Mouse (Mus musculus): ENCODE results near the gene Dchs1. TPM values are rescaled to one million over a fixed set of nuclear protein-coding genes. Genes with fewer than 3 reads are reported as not detected.

The Dchs1 gene
- total RNA-seq, 4 experiments from 2014 or later = 9.1 to 10.2 (median 9.5) TPM

DNA sequence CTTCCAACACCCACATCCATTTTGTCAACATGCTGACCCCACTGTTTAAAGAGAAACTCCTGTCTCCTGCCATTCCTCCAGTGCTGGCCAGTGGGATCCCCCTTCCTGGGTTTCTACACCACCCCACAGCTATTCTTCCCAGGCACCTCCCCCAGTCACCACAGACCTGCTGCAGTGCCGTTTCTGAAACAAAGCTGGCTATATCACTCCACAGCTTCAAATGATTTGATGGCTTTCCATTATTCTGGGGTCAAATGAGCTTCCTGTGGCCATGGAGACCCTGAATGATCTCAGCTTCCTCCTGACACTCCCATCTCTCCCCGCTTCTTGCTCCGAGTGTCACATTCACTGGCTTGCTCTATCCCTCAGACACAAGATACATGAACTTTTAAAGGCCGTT lies 2.9 kb downstream of the Dchs1 start:
- DNase-seq (ENCODE audit: low spot score in 2 of 2) = no peak

DNA sequence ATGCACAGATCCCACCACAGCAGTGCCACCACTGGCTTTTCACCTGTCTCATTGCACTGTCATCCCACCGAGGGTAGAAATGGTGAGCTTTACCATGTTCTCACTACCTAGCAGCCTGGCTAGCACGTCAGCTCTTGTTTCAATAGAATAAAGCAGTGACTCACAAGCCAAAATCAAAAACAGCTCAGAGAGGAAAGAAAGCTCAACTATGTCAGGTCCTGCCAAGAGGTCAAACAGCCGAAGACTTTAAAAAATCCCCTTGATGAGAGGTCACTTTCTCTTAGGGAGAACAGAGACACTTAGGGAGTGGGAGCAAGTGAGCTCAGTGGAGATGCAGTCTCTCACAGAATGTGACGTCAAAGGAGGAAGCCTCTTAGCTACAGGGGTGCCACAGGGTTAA lies 3.6 kb downstream of the Dchs1 start:
- DNase-seq (ENCODE audit: low spot score in 2 of 2) = no peak

DNA sequence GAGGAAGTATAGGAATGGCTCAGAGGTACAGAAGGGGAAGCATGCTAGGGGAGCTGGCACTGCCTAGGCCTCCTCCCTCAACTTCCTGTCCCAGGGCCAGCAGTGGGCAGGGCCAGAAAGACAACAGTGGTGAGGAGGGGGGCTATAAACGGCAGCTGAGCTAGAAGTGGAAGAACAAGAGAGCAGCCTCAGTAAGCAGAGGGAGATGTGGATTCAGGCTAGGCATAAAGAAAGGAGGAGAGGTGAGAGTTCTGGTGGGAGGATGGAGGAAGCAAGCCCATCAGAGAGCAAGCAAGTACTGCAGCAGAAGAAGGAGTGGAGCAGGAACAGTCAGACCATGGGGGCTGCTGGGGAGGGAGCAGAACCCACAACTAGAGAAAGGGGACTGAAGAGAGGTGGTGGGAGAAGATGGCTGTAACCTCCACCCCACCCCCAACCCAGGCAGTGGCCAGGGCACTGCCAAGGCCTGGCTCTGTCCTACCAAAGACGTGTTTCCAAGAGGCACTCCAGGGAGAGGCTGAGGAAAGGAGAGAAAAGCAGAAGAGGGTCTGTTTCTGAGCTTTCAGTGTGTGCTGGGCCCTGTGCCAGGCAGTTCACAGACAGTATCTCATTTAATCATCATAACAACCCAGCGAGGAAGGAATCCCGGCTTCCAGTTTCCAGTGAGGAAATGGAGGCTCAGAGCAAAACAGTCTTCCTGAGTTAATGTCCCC lies 8.7 kb downstream of the Dchs1 start:
- no peak for DNase-seq (ENCODE audit: low spot score in 2 of 2)

DNA sequence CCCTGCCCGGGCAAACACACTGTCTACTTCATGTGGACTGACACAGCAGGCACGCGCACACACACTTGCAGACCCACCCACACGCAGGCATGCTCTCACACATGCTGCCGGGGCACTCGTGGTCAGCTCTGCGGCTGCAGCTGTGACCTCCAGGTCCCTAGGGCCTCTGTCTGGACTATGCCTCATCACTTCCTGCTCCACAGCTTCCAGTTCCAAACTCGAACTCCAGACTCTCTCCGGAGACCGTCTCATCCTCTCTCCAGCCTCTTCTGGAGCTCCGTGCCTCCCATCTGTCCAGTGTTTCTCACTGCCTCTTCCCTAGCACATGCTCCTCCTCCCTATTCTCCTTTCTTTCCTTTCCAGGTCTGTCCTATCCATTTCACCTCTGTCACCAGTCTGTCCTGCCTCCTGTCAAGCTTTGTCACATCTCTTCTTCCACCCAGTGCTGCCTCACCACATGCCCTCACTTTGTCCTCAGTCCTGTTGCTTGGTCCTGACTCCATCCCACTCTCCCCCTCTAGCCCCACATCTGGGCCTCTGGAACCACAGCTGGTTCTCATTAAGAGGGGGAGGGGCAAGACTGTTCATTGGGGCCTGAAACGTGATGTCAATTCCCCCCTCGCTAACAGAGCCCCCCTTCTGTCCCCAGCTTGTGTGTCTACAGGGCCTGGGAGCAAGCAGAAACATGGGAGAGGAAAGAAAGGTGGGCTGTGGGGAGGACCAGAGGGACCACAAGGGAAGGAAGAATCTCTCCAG lies 9.5 kb downstream of the Dchs1 start:
- no peak for DNase-seq (ENCODE audit: low spot score in 2 of 2)

DNA sequence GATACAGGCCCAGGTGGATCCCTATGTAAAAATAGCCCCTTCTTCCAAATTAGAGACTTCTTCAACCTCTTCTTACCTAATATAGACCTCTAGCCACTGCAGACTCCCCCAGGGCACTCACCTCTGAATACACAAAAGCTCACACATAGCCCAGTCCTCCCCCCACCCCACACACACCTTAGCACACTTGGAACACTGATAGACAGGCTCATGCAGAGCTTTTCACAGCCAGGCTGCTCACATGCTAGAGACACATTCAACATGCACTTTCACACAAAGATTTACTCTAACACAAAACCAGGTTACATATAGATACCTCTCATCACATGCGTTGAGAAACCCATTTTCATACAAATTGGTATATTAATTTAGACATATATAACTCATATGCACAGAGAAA lies 10.1 kb downstream of the Dchs1 start:
- DNase-seq (ENCODE audit: low spot score in 2 of 2) = no peak

DNA sequence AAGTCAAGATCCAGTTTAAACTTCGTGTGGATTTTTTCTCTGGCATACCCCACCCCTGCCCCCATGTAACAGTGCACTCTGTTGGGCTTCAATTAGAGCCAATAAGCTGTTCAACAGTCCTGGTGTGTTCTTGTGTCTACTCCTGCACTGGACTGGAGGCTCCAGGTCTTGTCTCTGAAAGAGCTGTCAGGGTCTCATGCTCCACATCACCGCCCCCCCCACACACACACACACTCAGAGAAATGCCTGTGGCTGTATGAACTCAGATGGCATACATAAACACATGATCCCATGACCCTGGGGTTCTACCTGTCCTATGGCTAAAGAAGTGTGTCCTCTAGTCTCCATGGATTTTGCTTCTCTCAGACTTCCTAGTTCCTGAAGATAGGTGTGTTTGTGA lies 11.4 kb downstream of the Dchs1 start:
- no peak for DNase-seq (ENCODE audit: low spot score in 2 of 2)

DNA sequence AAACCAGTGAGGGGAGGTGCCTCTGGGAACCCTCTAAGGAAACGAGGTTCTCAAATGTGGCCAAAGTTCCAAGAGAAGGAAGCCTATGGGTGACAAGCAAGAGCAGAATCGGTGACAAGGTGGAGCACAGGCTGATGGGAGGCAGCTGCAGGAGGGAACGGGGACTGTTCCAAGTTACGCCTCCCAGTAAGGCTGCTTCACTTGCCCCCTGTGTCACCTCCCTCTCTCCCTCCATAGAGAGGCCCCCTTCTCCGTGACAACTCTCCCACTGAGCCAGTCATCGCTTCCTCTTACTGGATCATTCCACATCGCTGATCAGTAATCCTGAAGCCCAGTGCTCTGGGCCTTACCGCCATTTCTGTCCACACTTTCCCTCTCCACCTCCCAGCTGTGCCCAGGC lies 12.8 kb downstream of the Dchs1 start:
- DNase-seq (ENCODE audit: low spot score in 2 of 2) = no peak

DNA sequence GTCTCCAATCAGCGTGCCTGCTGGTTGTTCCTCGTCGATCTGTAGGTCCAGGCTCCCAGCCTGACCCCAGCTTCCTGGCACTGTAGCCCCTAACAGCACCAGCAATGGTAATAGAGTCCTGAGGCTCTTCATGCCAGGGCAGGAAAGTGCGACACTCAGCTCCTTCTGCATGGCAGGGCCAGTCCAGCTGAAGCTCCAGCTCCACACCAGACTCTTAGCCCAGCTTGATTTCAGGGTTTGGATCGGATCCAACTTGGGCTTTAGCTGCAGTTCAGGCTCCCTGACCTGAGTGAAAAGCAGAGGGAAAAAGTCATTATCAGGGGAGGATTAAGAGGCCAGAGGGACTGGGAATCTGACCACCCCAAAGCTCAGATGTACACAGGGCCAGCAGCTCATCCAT lies 14.4 kb downstream of the Dchs1 start:
- no peak for DNase-seq (ENCODE audit: low spot score in 2 of 2)

DNA sequence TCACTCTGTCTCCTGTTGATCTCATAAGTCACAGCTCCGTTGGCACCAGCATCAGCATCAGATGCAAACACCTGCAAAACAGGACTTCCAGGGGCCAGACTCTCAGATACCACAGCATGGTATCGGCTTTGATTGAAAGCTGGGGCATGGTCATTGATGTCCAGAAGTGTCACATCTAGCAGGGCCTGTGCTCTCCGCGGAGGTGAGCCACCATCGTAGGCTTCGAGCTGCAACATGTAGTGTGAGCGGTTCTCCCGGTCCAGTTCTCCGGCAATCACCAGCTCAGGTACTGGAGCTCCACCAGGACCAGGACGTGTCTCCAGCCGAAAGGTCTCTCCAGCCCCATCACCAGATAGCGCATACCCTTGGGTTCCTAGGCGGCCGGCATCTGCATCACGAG lies 15.1 kb downstream of the Dchs1 start:
- no peak for DNase-seq (ENCODE audit: low spot score in 2 of 2)

DNA sequence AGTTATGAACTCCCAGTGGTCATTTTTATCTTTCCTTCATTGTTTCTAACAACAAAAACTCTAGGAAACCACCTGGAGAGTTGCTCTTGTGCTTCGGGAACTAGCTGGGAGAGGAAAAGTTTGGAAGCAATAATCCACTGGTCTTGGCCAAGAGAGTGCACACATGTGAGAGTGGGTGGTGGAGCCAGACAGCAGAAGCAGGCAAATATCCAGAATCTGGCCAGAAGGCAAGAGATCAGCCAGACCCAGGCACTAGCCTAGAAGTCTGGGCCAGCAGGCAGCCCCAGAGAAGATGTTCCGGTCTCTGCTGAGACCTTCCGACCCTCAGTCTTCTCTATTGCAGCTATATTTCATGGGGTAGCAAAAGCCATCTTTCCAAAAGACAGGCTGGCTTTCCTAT lies 17.5 kb downstream of the Dchs1 start:
- no peak for DNase-seq (ENCODE audit: low spot score in 2 of 2)

DNA sequence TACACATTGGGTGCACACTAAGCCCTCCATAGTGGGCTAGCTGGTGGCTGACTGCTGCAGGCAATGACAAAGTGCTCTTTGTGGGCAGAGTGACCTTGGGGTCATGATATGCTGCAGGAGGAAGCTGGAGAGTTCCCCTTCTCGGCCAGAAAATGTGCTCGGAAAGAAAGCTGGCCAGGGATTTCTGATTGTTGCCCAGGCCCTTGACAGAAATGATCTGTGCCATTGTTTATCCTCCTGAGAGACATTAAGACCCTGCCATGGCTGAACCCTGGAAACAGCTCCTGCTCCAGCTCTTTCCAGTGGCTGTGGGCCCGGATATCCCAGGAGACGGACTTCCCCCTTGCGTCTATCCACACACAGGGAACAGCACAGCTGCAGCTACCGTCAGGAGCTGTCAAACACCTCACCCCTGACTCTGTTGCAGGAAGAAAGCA lies 19.7 kb downstream of the Dchs1 start:
- no peak for DNase-seq (ENCODE audit: low spot score in 2 of 2)

DNA sequence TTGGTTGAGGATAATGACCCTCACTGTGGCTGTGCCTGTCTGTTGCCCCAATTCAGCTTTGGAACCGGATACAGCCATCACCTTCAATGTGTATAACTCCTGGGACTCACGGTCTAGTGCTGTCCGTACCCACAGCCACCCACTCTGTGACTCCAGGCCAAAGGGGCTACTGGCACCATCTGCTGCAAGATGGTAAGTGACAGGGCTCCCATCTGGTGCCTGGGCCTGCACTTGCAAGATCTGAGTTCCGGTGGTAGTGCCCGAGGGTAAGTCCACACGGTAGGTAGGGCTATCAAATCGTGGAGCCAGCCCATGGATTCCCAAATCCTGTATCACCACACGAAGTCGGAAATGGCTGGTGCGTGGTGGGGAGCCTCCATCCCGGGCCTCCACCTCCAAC lies 23.1 kb downstream of the Dchs1 start:
- DNase-seq (ENCODE audit: low spot score in 2 of 2) = no peak

DNA sequence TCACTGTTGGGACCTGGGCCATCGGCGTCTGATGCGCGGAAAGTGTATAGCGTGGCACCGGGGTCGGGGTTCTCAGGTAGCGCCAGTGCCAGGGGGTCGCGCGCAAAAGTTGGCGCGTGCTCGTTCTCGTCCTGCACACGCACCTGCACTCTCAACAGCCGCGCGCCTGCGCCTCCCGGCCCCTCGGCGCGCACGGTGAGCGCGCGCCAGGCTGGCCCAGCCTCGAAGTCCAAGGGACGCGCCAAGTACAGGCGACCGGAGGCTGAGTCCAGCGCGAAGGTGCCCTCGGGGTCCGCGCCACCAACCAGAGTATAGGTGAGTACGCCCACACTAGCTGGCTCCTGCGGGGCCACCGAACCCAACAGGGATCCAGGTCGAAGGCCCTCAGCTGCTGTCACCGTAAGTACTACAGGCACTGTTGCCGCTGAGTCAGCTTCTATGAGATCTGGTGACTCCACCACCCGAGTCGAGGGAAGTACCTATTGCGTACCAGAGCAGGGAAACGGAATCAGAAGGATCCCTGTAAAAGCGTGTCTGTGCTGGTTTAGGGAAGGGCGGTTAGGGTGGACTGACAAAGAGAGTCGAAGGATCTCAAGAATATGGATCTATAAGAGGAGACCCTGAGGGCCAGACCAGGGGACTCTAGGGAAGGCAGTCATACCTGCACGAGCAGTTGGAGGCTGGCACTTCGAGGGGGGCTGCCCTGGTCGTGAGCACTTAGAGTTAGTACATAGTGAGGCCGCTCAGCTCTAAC lies 24.8 kb downstream of the Dchs1 start:
- no peak for DNase-seq (ENCODE audit: low spot score in 2 of 2)

DNA sequence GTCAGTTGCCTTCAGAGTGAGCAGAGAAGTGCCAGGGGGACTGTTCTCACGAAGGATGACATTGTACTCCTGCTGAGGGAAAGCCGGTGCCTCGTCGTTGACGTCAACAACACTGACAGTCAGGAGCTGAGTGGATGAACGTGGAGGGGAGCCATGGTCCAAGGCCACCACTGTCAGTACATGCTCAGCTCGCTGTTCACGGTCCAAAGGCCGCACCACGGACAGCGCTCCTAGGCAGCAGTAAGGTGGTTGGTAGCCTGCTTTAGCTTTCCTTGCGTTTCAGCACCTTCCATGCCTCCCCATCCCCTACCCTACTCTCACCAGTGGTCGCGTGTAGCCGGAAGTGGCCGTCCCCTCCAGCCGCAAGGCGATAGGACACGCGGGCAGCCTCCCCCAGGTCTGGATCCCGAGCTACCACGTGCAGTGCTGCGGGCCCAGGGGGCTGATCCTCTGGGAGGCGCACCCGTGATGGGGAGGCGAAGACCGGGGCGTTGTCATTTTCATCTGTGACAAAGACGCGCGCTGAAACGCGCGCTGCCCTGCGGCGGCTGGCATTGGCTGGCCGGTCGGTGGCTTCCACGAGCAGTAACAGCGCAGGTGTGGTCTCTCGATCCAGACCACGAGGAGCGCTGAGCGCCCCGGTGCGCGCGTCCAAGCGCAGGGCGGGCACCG lies 25.5 kb downstream of the Dchs1 start:
- no peak for DNase-seq (ENCODE audit: low spot score in 2 of 2)

DNA sequence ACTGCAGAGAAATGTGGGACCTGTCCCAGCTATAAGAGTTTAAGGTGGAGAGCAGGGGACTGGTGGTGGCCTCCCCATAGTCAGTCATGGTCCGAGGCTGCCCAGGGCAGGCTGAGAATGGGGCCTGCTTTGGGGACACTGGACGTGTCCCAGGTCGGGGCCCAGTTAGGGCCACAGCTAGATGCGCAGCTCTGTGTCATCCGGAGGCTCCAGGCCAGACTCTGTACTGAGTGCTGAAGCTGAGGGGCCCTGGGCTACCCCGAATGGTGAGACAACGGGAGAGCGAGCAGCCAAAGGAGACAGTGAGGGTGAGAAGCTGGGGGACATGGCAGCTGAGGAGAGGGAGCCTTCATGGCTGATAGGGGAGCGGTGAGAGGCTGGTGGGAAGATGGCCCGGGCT lies 34.2 kb downstream of the Dchs1 start:
- DNase-seq (ENCODE audit: low spot score in 2 of 2) = no peak

DNA sequence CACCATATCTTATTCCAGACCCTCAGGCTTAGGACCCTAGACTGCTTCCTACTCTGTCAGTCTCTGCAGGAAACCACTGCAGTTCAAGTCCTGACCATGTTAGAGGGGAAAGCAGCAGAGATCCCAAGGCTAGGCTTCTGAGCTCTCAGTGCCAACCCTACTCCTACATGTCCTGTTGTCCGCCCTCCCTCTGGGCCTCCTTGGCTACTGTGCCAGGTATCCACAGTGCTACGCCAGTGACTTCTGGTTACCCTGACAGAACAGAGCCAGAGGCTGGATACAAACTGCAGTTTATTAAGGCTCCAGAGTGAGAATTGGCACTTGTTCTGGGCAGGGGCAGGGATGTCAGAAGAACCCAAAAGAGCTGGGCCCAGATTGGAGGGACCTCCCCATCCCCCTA lies 34.7 kb downstream of the Dchs1 start:
- no peak for DNase-seq (ENCODE audit: low spot score in 2 of 2)

DNA sequence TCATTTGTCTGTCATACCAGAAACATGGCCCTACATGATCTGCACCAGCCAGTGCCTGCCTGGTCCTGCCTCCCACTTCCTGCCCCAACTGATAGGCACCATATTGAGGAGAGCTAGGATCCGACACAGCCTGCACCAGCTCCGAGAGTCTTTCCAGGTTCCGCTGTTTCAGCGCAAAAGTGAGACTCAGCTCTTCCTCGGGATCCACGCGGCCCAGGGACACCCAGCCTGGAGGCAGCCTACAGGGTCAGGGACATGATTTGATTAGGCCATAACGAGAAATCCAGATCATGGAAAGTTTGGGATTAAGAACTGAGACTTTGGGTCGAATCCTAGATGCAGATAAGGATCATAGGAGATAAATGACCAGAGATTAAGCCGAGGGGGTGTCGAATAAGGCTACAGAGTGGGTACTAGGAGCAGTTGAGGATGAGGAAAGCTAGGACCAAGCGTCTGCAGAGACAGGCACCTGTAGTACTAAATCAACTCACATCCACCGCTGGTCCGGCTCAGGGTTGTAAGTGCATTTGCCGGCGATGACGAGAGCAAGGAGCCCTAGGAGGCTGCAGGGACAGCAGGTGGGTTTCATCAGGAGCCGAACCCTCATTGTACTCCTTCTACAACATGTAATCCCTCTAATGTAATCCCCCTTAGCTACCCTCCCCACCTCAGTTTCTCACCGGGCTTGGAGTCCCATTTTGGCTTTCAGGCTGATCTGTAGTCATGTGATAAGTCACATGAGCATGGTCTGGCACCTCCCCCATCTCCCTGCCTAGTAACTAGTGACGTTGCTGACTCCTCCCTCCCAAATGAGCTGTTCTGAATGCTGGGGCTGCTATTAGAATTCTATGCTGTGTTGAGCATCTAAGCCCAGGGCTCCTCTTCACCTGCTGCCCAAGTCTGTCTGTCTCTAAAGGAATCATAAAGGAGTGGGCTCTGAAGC lies 35.7 kb downstream of the Dchs1 start, which contains the start of gene Tpp1:
Gene Tpp1 (minus strand): TSS at position 745 of the 943 bp plus-strand sequence.
- DNase-seq (ENCODE audit: low spot score in 2 of 2) = peak; percentile 83 to 95

DNA sequence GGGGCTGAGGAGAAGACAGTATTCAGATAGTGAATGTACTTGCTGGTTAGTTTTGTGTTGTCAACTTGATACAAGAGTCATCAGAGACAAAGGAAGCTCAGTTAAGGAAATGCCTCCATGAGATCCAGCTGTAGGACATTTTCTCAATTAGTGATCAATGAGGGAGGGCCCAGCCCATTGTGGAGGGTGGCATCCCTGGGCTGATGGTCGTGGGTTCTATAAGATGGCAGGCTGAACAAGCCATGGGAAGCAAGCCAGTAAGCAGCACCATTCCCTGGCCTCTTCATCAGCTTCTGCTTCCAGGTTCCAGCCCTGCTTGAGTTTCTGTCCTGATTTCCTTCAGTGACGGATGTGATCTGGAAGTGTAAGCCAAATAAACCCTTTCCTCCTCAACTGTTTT lies 39.7 kb downstream of the Dchs1 start:
- peak in 1 of 2 experiments; percentile 4 for DNase-seq (ENCODE audit: low spot score in 2 of 2)

DNA sequence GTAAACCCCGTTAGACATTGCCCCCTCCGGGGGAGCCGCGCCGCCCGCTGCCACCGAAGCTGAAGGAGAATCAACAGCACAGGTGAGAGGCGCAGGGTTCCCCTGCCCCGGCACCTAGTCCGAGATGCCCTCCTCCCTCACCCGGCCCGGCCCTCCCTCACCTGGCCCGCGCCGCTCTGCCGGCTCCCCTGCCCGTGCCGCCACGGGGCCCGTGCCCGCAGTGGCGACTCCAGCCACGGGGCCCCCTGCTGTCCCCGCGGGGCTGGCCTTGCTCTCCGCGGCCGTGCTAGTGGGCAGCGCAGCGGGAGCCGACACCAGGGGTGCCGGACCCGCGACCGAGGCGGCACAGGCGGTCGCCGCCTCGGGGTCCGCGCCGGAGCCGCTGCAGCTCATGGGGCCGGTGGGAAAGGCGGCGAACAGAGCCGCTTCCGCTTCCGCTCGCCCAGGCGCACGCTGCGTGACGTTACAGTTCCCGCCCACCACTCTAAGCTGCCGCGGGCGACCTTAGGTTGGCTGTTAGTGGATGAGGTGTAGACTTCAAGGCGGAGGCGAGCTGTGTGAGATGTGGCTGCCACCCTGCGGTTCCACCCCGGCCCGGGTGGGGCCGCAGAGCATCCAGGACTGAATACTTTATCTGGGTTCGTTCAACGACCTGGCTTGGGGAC lies 43.4 kb downstream of the Dchs1 start, which contains the start of gene Taf10:
Gene Taf10 (minus strand): TSS at position 436 of the 665 bp plus-strand sequence.
- DNase-seq (ENCODE audit: low spot score in 2 of 2) = peak; percentile 69 to 86

Measured in left cerebral cortex, adult 8-10 months (tissue).